Mouse (Mus musculus) induced T-regulatory cell, adult 2 months (primary cell): Measurements from ENCODE around the gene Cluh.

ENCODE experiments used
- DNase-seq: peaks from one replicate; pipeline ENCODE4 v3.0.0-alpha.2; 2012; ENCODE audit warnings: low read depth

Cluh gene

GRCm38 (mm10) chr11:74649095-74649646 is at the start of gene Cluh:
Gene Cluh, plus strand, starts transcription at chr11:74649495.
- peak; percentile 95 for DNase-seq

- no peak for DNase-seq
These were observed 47.0 kb upstream of the Cluh start for GRCm38 (mm10) chr11:74602286-74602685.

GRCm38 (mm10) chr11:74610068-74610467 is 39.2 kb upstream of the Cluh start:
- DNase-seq, result no peak

- DNase-seq, result no peak
These were observed 38.6 kb upstream of the Cluh start, which contains the start of gene Rap1gap2 for GRCm38 (mm10) chr11:74610545-74611176. Gene Rap1gap2, minus strand, starts transcription at chr11:74610915.

- DNase-seq, result no peak
These were observed 37.9 kb upstream of the Cluh start for GRCm38 (mm10) chr11:74611437-74611836.

- no peak for DNase-seq
These were observed 35.9 kb upstream of the Cluh start for GRCm38 (mm10) chr11:74613428-74613827.

GRCm38 (mm10) chr11:74615571-74615970 is 33.7 kb upstream of the Cluh start:
- DNase-seq, result no peak

GRCm38 (mm10) chr11:74619201-74619955 is 29.9 kb upstream of the Cluh start, which contains the start of gene Ccdc92b:
Gene Ccdc92b, plus strand, starts transcription at chr11:74619605.
- DNase-seq, result peak; percentile 78

GRCm38 (mm10) chr11:74619956-74620300 is 29.4 kb upstream of the Cluh start:
- DNase-seq, result no peak

GRCm38 (mm10) chr11:74621974-74622669 is 27.2 kb upstream of the Cluh start:
- DNase-seq, result no peak

GRCm38 (mm10) chr11:74623693-74624092 is 25.6 kb upstream of the Cluh start:
- no peak for DNase-seq

- DNase-seq, result no peak
These were observed 24.0 kb upstream of the Cluh start for GRCm38 (mm10) chr11:74625333-74625732.

GRCm38 (mm10) chr11:74627481-74627880 is 21.8 kb upstream of the Cluh start:
- DNase-seq, result no peak

- DNase-seq, result no peak
These were observed 17.2 kb upstream of the Cluh start for GRCm38 (mm10) chr11:74631880-74632789.

- DNase-seq, result peak; percentile 87
These were observed 14.6 kb upstream of the Cluh start for GRCm38 (mm10) chr11:74634490-74635275.

GRCm38 (mm10) chr11:74637486-74637885 is 11.8 kb upstream of the Cluh start:
- no peak for DNase-seq

GRCm38 (mm10) chr11:74637971-74638790 is 11.1 kb upstream of the Cluh start:
- peak; percentile 64 for DNase-seq

GRCm38 (mm10) chr11:74638791-74639411 is 10.4 kb upstream of the Cluh start:
- no peak for DNase-seq

GRCm38 (mm10) chr11:74639628-74640027 is 9.7 kb upstream of the Cluh start:
- DNase-seq, result no peak
